Mouse (Mus musculus) adrenal gland, postnatal 10 days (tissue): ENCODE measurements around the gene Uhrf1bp1l. TPM values are rescaled to one million over a fixed set of nuclear protein-coding genes. Genes with fewer than 3 reads are reported as not detected.

Source experiments
- DNase-seq: peaks from one replicate; pipeline ENCODE4 v3.0.0; 2021; ENCODE audit warnings: mixed read lengths
- total RNA-seq, 2 experiments: library from RNA; stranded (reverse); gene quantifications; 2 replicates each; pipeline ENCODE4 v1.2.3; 2021

Gene Uhrf1bp1l
- total RNA-seq, 2 experiments from 2014 or later, result 47.1 to 52.6 TPM

GRCm38 (mm10) chr10:89850951-89851350 is 106.2 kb downstream of the Uhrf1bp1l start:
- DNase-seq, result no peak

- DNase-seq, result no peak
Measured at GRCm38 (mm10) chr10:89855251-89855875, 110.6 kb downstream of the Uhrf1bp1l start.

GRCm38 (mm10) chr10:89856286-89856685 is 111.5 kb downstream of the Uhrf1bp1l start:
- peak; percentile 26 for DNase-seq

- no peak for DNase-seq
Measured at GRCm38 (mm10) chr10:89868211-89868610, 123.4 kb downstream of the Uhrf1bp1l start.

- no peak for DNase-seq
Measured at GRCm38 (mm10) chr10:89868836-89869235, 124.0 kb downstream of the Uhrf1bp1l start.

Other genes with a start within 250 kb of the Uhrf1bp1l start
- gene Nr1h4, start 211.4 kb upstream of the Uhrf1bp1l start, total RNA-seq, result 10 to 100 TPM; 14.5 to 19.2 TPM
- 1 to 10 TPM in 1 of 2 experiments, under 1 TPM in 1; 0.33 to 1.0 TPM for gene Slc17a8, start 123.7 kb upstream of the Uhrf1bp1l start, total RNA-seq
- 10 to 100 TPM; 34.2 to 36.9 TPM for gene Scyl2, start 58.7 kb upstream of the Uhrf1bp1l start, total RNA-seq
- gene Actr6, start 12.7 kb upstream of the Uhrf1bp1l start, total RNA-seq, result 10 to 100 TPM; 20.6 to 24.5 TPM
- gene Anks1b, start 128.5 kb downstream of the Uhrf1bp1l start, total RNA-seq, result 1 to 10 TPM; 1.7 to 2.0 TPM